Mouse (Mus musculus) midbrain, embryonic 16.5 days (tissue): ENCODE data around the gene Chd8. TPM values are rescaled to one million over a fixed set of nuclear protein-coding genes. Genes with fewer than 3 reads are reported as not detected.
"Not testable (repeated sequence)": the region's sequence is repeated elsewhere in the genome, so short reads cannot be mapped to it uniquely, and the experiment has no call there.

Experiments used
- ATAC-seq: fragments of 200-750 bp; cut with Nextera tagmentation; 2 replicates; pipeline ENCODE4 v1.8.0; 2017; ENCODE audit warnings: moderate TSS enrichment
- H3K27ac ChIP-seq: fragments of 300-500 bp; sonication (generic); 2 replicates; pipeline ENCODE4 v1.5.1; 2014; ENCODE audit warnings: mild to moderate bottlenecking, low read length, mixed read lengths
- H3K27me3 ChIP-seq: fragments of 300-500 bp; sonication (generic); 2 replicates; pipeline ENCODE4 v1.6.1; 2014; ENCODE audit warnings: low read depth, low read length, mixed read lengths; ENCODE audit not compliant: control insufficient read depth, insufficient read depth
- H3K36me3 ChIP-seq: fragments of 300-500 bp; sonication (generic); 2 replicates; pipeline ENCODE4 v1.6.1; 2014; ENCODE audit warnings: mild to moderate bottlenecking, low read length, moderate library complexity, mixed read lengths; ENCODE audit not compliant: control insufficient read depth, insufficient read depth
- H3K4me1 ChIP-seq: fragments of 300-500 bp; sonication (generic); 2 replicates; pipeline ENCODE4 v1.6.1; 2014; ENCODE audit warnings: mild to moderate bottlenecking, low read length, mixed read lengths; ENCODE audit not compliant: control insufficient read depth, insufficient read depth
- H3K4me2 ChIP-seq: fragments of 300-500 bp; sonication (generic); 2 replicates; pipeline ENCODE4 v1.6.1; 2014; ENCODE audit warnings: mild to moderate bottlenecking, low read length, mixed read lengths
- H3K4me3 ChIP-seq: fragments of 300-500 bp; sonication (generic); 2 replicates; pipeline ENCODE4 v1.5.1; 2014; ENCODE audit warnings: low read depth, mild to moderate bottlenecking, low read length, moderate library complexity, mixed read lengths
- H3K9ac ChIP-seq: fragments of 300-500 bp; sonication (generic); 2 replicates; pipeline ENCODE4 v1.6.1; 2014; ENCODE audit warnings: low read depth, low read length, mixed read lengths
- H3K9me3 ChIP-seq: fragments of 300-500 bp; sonication (generic); replicated peaks from 2 replicates; pipeline ENCODE4 v1.6.1; 2014; ENCODE audit warnings: mild to moderate bottlenecking, low read length, mixed read lengths; ENCODE audit not compliant: control insufficient read depth, poor library complexity, severe bottlenecking
- WGBS: fragments of 180-500 bp; shearing (Covaris S2); extraction: QIAGEN DNeasy Blood & Tissue Kit; methylation state at CpG from one replicate; pipeline ENCODE4 v1.1.7; 2014; 5-methylcytosine and 5-hydroxymethylcytosine counted together
- polyA plus RNA-seq: library from polyadenylated mRNA; unstranded; fragments of >200 nt; fragmentation: Nextera tagmentation; extraction: Ambion mirVana; gene quantifications from 2 replicates; pipeline ENCODE4 v1.2.1, GENCODE M21; 2015

Gene Chd8
- 43.1 and 45.5 TPM in 2 replicates for polyA plus RNA-seq

DNA sequence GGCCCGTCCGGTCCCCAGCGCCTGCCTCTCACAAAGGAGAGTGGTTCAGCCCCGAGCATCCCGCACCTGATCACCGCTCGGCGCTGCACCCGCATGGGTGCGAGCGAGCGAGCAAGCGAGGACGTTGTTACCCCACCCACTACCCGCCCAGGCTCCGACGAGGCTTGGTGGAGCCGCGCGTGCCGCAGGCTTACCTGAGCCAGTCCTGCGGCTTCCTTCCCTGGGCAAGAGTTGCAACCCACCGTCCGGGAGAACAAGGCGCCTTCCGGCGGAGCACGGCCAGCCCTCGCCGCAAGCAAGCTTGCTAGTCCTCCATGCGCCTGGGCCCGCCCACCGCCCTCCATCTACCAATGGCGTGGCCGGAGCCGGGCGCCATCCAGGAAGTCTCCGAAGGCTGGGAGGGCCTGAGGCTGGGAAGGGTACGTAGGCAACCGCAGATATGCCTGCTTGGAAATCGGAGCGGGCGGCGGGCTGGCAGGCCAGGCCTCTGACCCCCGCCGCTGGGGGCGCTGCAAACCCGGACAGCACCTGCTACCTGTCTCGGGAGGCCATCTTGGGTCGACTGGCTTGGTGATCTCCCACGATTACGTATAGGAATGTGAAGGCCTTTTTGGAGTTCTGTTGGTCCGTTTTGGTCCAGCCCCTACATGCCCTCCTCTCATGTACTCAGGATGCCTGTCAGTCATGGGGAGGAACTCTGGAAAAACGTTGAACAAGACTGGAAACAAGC lies at the start of gene Chd8:
Gene Chd8 (minus strand): TSS at position 297 of the 730 bp plus-strand sequence.
- Histone ChIP-seq H3K9ac (peak within 1 kb of the TSS; percentile 92), H3K4me1 (peaks cover 21% of the 10 kb centered on the region), H3K27ac (peak within 1 kb of the TSS; percentile 94), H3K4me3 (peak within 1 kb of the TSS; percentile 94), H3K9me3 (no peaks in the 10 kb centered on the region), H3K4me2 (peak within 1 kb of the TSS; percentile 81), H3K27me3 (no peaks in the 10 kb centered on the region), H3K36me3 (peaks cover 8% of the 10 kb centered on the region; the same call in 1 of the 2 replicates)
- WGBS, result under 1% methylated on average over 53 of the region's 54 CpGs
- peak; percentile 100 for ATAC-seq

- Histone ChIP-seq H3K9me3 (no peaks in the 10 kb centered on the region), H3K4me1 (peaks cover 12% of the 10 kb centered on the region), H3K36me3 (no peaks in the 10 kb centered on the region), H3K4me2 (no peak overlapping the region), H3K27ac (no peak overlapping the region), H3K9ac (no peak overlapping the region), H3K4me3 (no peak overlapping the region), H3K27me3 (no peaks in the 10 kb centered on the region)
- WGBS, result 91% methylated on average over 2 of the region's 2 CpGs
- no peak for ATAC-seq
Observed at GRCm38 (mm10) chr14:52306100-52306499, 48.5 kb upstream of the Chd8 start.

GRCm38 (mm10) chr14:52304644-52305271 lies 47.2 kb upstream of the Chd8 start, which contains the start of gene Mettl3:
Gene Mettl3 (minus strand): TSS chr14:52305128.
- peaks cover 3% of the 10 kb centered on the region; the same call in 1 of the 2 replicates for H3K36me3 ChIP-seq
- H3K9me3 ChIP-seq, result no peaks in the 10 kb centered on the region
- peak within 1 kb of the TSS; percentile 83 for H3K4me2 ChIP-seq
- peak; percentile 95 for ATAC-seq
- peak within 1 kb of the TSS; percentile 91 for H3K27ac ChIP-seq
- H3K9ac ChIP-seq, result peak within 1 kb of the TSS; percentile 75
- peaks cover 9% of the 10 kb centered on the region for H3K4me1 ChIP-seq
- under 1% methylated on average over 45 of the region's 46 CpGs for WGBS
- no peaks in the 10 kb centered on the region for H3K27me3 ChIP-seq
- peak within 1 kb of the TSS; percentile 64 for H3K4me3 ChIP-seq

DNA sequence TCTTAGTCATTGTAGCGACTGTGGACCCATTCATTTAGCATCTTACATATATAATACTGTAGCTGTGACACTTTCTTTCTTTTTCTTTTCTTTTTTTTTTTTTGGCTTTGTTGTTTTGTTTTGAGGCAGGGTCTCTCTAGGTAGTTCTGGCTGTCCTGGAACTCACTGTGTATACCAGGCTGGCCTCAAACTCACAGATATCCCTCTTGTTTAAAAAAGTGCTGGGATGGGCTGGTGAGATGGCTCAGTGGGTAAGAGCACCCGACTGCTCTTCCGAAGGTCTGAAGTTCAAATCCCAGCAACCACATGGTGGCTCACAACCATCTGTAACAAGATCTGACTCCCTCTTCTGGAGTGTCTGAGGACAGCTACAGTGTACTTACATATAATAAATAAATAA lies 45.9 kb upstream of the Chd8 start:
- not testable (repeated sequence) for H3K4me3 ChIP-seq, H3K27me3 ChIP-seq, ATAC-seq, H3K27ac ChIP-seq, H3K9me3 ChIP-seq, H3K4me1 ChIP-seq, H3K9ac ChIP-seq
- 97% methylated on average over 3 of the region's 3 CpGs for WGBS
- Histone ChIP-seq H3K36me3 (peaks cover 11% of the 10 kb centered on the region), H3K4me2 (peak overlapping the region; percentile 83)

- Histone ChIP-seq H3K9ac (no peak overlapping the region), H3K36me3 (peaks cover 52% of the 10 kb centered on the region), H3K27me3 (no peaks in the 10 kb centered on the region), H3K9me3 (no peaks in the 10 kb centered on the region), H3K27ac (no peak overlapping the region), H3K4me1 (no peaks in the 10 kb centered on the region), H3K4me3 (no peak overlapping the region), H3K4me2 (no peak overlapping the region)
- ATAC-seq, result peak; percentile 69
- WGBS, result 61% methylated on average over 6 of the region's 6 CpGs
Observed at GRCm38 (mm10) chr14:52295558-52296264, 38.1 kb upstream of the Chd8 start.

- Histone ChIP-seq H3K4me2 (no peak overlapping the region), H3K4me3 (no peak overlapping the region), H3K4me1 (peaks cover 8% of the 10 kb centered on the region), H3K9me3 (no peaks in the 10 kb centered on the region), H3K36me3 (peaks cover 20% of the 10 kb centered on the region), H3K27ac (no peak overlapping the region), H3K9ac (no peak overlapping the region), H3K27me3 (no peaks in the 10 kb centered on the region)
- no peak for ATAC-seq
- 89% methylated on average over 3 of the region's 3 CpGs for WGBS
Observed at GRCm38 (mm10) chr14:52284191-52284590, 26.6 kb upstream of the Chd8 start.

GRCm38 (mm10) chr14:52283629-52284028 lies 26.0 kb upstream of the Chd8 start:
- H3K9me3 ChIP-seq, result no peaks in the 10 kb centered on the region
- peaks cover 8% of the 10 kb centered on the region for H3K4me1 ChIP-seq
- no peaks in the 10 kb centered on the region for H3K27me3 ChIP-seq
- no peak overlapping the region for H3K9ac ChIP-seq
- no peak for ATAC-seq
- no peak overlapping the region for H3K27ac ChIP-seq
- H3K36me3 ChIP-seq, result peaks cover 18% of the 10 kb centered on the region
- 97% methylated on average over 5 of the region's 5 CpGs for WGBS
- H3K4me3 ChIP-seq, result no peak overlapping the region
- no peak overlapping the region for H3K4me2 ChIP-seq

- H3K4me1 ChIP-seq, result peaks cover 13% of the 10 kb centered on the region
- H3K9me3 ChIP-seq, result no peaks in the 10 kb centered on the region
- H3K36me3 ChIP-seq, result no peaks in the 10 kb centered on the region; the same call in none of the 2 replicates
- no peak for ATAC-seq
- no peaks in the 10 kb centered on the region for H3K27me3 ChIP-seq
- H3K4me3 ChIP-seq, result peak overlapping the region; percentile 83
- H3K4me2 ChIP-seq, result peak overlapping the region; percentile 72
- H3K9ac ChIP-seq, result peak overlapping the region; percentile 85
- peak overlapping the region; percentile 85 for H3K27ac ChIP-seq
- 1% methylated on average over 20 of the region's 21 CpGs for WGBS
Observed at GRCm38 (mm10) chr14:52279747-52280120, 22.2 kb upstream of the Chd8 start.
